Mouse (Mus musculus) kidney, embryonic 14.5 days (tissue): Measurements from ENCODE around the gene Ssna1. TPM values are rescaled to one million over a fixed set of nuclear protein-coding genes. Genes with fewer than 3 reads are reported as not detected.

ENCODE experiments used
- ATAC-seq: fragments of 200-750 bp; cut with Nextera tagmentation; 2 replicates; pipeline ENCODE4 v1.8.0; 2017; ENCODE audit warnings: moderate number of reproducible peaks, mild to moderate bottlenecking, moderate TSS enrichment, moderate library complexity; ENCODE audit not compliant: low FRiP score, low TSS enrichment
- H3K27ac ChIP-seq: fragments of 300-500 bp; sonication (generic); 2 replicates; pipeline ENCODE4 v1.5.1; 2014; ENCODE audit warnings: low read depth, mild to moderate bottlenecking, low read length, moderate library complexity, mixed read lengths
- H3K27me3 ChIP-seq: fragments of 300-500 bp; sonication (generic); 2 replicates; pipeline ENCODE4 v1.6.1; 2014; ENCODE audit warnings: mild to moderate bottlenecking, low read length; ENCODE audit not compliant: control insufficient read depth, insufficient read depth
- H3K36me3 ChIP-seq: fragments of 300-500 bp; sonication (generic); 2 replicates; pipeline ENCODE4 v1.6.1; 2014; ENCODE audit warnings: low read length, mixed read lengths; ENCODE audit not compliant: control insufficient read depth, insufficient read depth
- H3K4me1 ChIP-seq: fragments of 300-500 bp; sonication (generic); 2 replicates; pipeline ENCODE4 v1.6.1; 2014; ENCODE audit warnings: low read length, mixed read lengths; ENCODE audit not compliant: control insufficient read depth, insufficient read depth
- H3K4me2 ChIP-seq: fragments of 300-500 bp; sonication (generic); replicated peaks from 2 replicates; pipeline ENCODE4 v1.6.1; 2014; ENCODE audit warnings: low read depth, mild to moderate bottlenecking, low read length
- H3K4me3 ChIP-seq: fragments of 300-500 bp; sonication (generic); 2 replicates; pipeline ENCODE4 v1.5.1; 2014; ENCODE audit warnings: mild to moderate bottlenecking, low read length
- H3K9ac ChIP-seq: fragments of 300-500 bp; sonication (generic); 2 replicates; pipeline ENCODE4 v1.6.1; 2014; ENCODE audit warnings: low read depth, mild to moderate bottlenecking, low read length, moderate library complexity
- H3K9me3 ChIP-seq: fragments of 300-500 bp; sonication (generic); 2 replicates; pipeline ENCODE4 v1.6.1; 2016; ENCODE audit warnings: low read length; ENCODE audit not compliant: control insufficient read depth
- WGBS: fragments of 180-500 bp; shearing (Covaris S2); extraction: QIAGEN DNeasy Blood & Tissue Kit; methylation state at CpG from one replicate; pipeline ENCODE4 v1.1.7; 2014; 5-methylcytosine and 5-hydroxymethylcytosine counted together
- polyA plus RNA-seq: library from polyadenylated mRNA; unstranded; fragments of >200 nt; fragmentation: Nextera tagmentation; extraction: Ambion mirVana; gene quantifications from 2 replicates; pipeline ENCODE4 v1.2.1, GENCODE M21; 2014

The Ssna1 gene
- polyA plus RNA-seq, 1 experiment from 2014 or later = 212 TPM

DNA sequence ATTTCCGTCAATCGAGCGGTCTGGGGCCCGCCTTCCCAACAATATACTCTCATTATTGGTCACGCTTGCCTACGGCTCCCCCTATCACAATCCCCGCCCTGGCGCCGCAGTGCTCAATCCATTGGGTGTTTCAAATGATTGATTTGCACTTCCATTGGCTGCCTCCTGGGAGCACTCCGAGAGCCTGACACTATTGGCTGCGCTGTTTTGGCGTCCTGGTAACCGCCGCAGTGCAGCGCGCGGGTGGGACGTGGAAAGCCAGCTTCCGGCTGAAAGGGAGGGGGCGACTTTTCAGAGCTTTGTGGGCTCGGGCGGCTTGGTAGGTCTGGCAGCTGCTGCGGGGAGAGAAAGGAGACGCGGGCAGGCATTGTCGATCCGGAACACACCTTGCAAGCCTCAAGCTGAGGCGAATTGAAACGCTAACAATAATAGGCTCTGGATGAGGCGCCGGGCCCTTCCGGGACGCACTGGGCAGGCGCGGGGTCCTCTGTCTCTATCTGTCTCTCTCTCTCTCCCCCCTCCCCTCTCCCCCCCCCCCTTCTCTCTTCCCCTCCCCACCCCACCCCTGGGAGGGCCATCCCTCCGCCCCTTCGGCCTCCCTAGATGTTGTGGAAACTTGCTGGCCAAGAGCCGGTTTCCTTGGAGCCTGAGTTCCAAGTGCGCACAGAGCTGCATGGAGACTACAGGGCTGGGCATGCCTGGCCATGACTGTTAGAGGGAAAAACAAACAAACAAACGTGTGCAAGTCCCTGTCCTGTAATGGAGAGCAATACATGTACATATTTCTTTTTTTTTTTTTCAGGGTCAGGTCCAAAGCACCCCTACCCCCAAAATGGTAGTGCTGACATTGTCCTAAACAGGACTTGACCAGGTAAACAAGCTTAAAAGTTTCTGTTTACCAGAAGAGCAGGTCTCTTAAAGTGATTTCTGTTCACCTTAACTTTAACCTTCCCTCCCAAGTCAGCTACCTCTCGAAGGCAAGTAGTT is 47.2 kb downstream of the Ssna1 start:
- Histone ChIP-seq H3K36me3 (peaks cover 11% of the 10 kb centered on the region; the same call in 1 of the 2 replicates), H3K4me2 (peak overlapping the region; percentile 52)
- WGBS = 1% methylated on average over 41 of the region's 41 CpGs

DNA sequence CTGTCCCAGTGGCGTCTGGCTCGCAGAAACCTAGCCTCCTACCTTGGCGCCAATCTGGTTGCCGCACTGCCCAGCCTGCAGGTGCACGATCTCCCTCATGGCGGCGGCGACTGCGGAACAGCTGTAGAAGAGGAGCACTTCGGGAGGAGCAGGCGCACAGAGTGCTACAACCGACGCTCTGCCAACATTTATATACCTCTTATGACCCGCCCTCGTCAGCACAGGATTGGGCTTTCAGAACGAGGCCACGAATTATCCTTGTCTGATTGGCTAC is 47.8 kb downstream of the Ssna1 start, which contains the start of gene Tubb4b:
Tubb4b (minus strand) TSS at position 211 of the 274 bp plus-strand sequence.
- Histone ChIP-seq H3K4me1 (peaks cover 18% of the 10 kb centered on the region), H3K4me3 (peak within 1 kb of the TSS; percentile 86), H3K36me3 (peaks cover 11% of the 10 kb centered on the region; the same call in 1 of the 2 replicates), H3K9ac (peak within 1 kb of the TSS; percentile 76), H3K27me3 (no peaks in the 10 kb centered on the region), H3K27ac (peak within 1 kb of the TSS; percentile 97), H3K4me2 (peak within 1 kb of the TSS; percentile 59), H3K9me3 (no peaks in the 10 kb centered on the region)
- 1% methylated on average over 17 of the region's 17 CpGs for WGBS
- ATAC-seq = no peak

More for the DNA sequence above, 47.2 kb downstream of the Ssna1 start:
- Histone ChIP-seq H3K27me3 (no peaks in the 10 kb centered on the region), H3K4me3 (peak overlapping the region; percentile 86), H3K4me1 (peaks cover 18% of the 10 kb centered on the region), H3K27ac (peak overlapping the region; percentile 97), H3K9ac (peak overlapping the region; percentile 70), H3K9me3 (no peaks in the 10 kb centered on the region)
- peak; percentile 97 for ATAC-seq

DNA sequence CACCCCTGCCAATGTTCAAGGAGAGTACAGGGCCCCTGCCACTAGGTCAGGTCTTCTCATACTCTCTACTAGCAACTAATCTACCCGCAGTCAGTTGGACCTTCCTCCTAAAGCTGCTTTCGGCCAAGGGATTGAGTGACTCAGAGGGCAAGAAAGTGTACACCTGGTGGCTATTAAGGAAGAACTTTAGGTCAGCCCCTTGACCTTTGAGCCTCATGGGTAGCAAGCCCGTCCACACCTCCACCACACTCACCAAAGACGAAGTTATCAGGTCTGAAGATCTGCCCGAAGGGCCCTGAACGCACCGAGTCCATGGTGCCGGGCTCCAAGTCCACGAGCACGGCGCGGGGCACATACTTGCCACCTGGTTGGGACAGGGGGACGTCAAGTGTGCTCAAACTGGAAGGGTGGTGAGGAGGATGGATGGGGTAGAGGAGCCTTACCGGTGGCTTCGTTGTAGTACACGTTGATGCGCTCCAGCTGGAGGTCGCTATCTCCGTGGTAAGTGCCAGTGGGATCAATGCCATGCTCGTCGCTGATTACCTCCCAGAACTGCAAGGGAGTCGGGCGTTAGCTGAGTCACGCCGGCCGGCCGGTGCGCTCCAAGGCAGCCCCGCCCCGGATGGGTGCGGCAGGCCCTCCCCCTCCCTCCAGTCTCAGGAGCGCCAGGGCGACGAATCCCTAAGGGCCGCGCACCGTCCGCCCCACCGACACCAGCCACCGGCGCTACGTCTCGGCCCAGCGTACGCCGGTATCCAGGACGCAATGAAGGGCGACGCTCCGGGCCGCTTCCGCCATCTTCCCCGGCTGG is 48.4 kb downstream of the Ssna1 start:
- Histone ChIP-seq H3K4me3 (peak overlapping the region; percentile 86), H3K36me3 (peaks cover 11% of the 10 kb centered on the region; the same call in 1 of the 2 replicates), H3K4me2 (peak overlapping the region; percentile 59), H3K27me3 (no peaks in the 10 kb centered on the region), H3K27ac (peak overlapping the region; percentile 92), H3K4me1 (peaks cover 18% of the 10 kb centered on the region), H3K9me3 (no peaks in the 10 kb centered on the region), H3K9ac (peak overlapping the region; percentile 76)
- peak; percentile 53 for ATAC-seq
- under 1% methylated on average over 50 of the region's 53 CpGs for WGBS

DNA sequence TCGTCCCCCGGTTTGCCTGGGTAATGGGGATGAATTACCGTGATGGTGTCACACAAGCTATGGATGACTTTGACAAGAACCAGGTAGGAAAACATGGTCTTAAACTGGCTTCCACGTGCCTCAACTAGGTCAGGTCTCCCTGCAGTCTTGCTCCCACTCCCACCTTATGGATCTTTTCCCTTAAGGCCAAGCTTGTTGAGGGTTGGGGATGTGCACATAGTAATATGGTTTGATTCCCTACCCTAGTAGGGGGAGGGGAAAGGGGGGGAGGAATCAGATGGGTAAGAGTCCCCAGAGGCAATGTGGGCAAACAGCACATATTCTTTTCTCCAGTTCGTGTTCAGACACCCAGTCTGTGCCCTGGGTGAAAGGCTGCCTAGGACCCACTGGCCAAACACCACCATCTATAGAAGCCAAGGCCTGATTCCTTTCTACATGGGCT is 50.9 kb downstream of the Ssna1 start:
- H3K9me3 ChIP-seq = no peaks in the 10 kb centered on the region
- no peak overlapping the region for H3K4me3 ChIP-seq
- H3K27ac ChIP-seq = no peak overlapping the region
- no peak overlapping the region for H3K4me2 ChIP-seq
- no peaks in the 10 kb centered on the region for H3K27me3 ChIP-seq
- H3K36me3 ChIP-seq = peaks cover 11% of the 10 kb centered on the region; the same call in 1 of the 2 replicates
- WGBS = 69% methylated on average over 5 of the region's 5 CpGs
- H3K9ac ChIP-seq = no peak overlapping the region
- ATAC-seq = no peak
- peaks cover 13% of the 10 kb centered on the region for H3K4me1 ChIP-seq

Other genes with a start within 250 kb of the Ssna1 start
- gene Nsmf, start 218.1 kb downstream of the Ssna1 start, polyA plus RNA-seq = 57.4 and 67.7 TPM in 2 replicates
- 1.3 and 3.0 TPM in 2 replicates for gene Entpd8, start 192.1 kb downstream of the Ssna1 start, polyA plus RNA-seq
- gene Noxa1, start 177.3 kb downstream of the Ssna1 start, polyA plus RNA-seq = 0.36 and 0.53 TPM in 2 replicates
- 8.7 and 21.0 TPM in 2 replicates for gene Nrarp, start 91.7 kb downstream of the Ssna1 start, polyA plus RNA-seq
- gene Tor4a, start 75.6 kb downstream of the Ssna1 start, polyA plus RNA-seq = 6.8 and 11.3 TPM in 2 replicates
- gene Nelfb, start 60.9 kb downstream of the Ssna1 start, polyA plus RNA-seq = 72.7 and 101 TPM in 2 replicates
- gene Stpg3, start 57.8 kb downstream of the Ssna1 start, polyA plus RNA-seq = 0.49 and 0.54 TPM in 2 replicates
- gene Fam166a, start 53.7 kb downstream of the Ssna1 start, polyA plus RNA-seq = 0.55 TPM in 1 of 2 replicates, not detected in the other
- 532 and 565 TPM in 2 replicates for gene Tubb4b, start 47.7 kb downstream of the Ssna1 start, polyA plus RNA-seq
- 0.34 and 0.57 TPM in 2 replicates for gene Slc34a3, start 38.1 kb downstream of the Ssna1 start, polyA plus RNA-seq
- gene Rnf224, start 35.7 kb downstream of the Ssna1 start, polyA plus RNA-seq = 0.20 and 0.39 TPM in 2 replicates
- gene Rnf208, start 30.2 kb downstream of the Ssna1 start, polyA plus RNA-seq = 19.8 and 21.2 TPM in 2 replicates
- gene Cysrt1, start 30.0 kb downstream of the Ssna1 start, polyA plus RNA-seq = not detected in 2 replicates
- 3.6 and 4.7 TPM in 2 replicates for gene AL732309.1, start 25.6 kb downstream of the Ssna1 start, polyA plus RNA-seq
- gene Tmem203, start 17.0 kb downstream of the Ssna1 start, polyA plus RNA-seq = 17.0 and 25.4 TPM in 2 replicates
- gene Tprn, start 9.8 kb downstream of the Ssna1 start, polyA plus RNA-seq = 5.8 and 7.3 TPM in 2 replicates
- gene Anapc2, start within 50 bp of the Ssna1 start, polyA plus RNA-seq = 71.4 and 111 TPM in 2 replicates
- not detected in 2 replicates for gene Tmem210, start 15.7 kb upstream of the Ssna1 start, polyA plus RNA-seq
- not detected in 2 replicates for gene Lrrc26, start 17.5 kb upstream of the Ssna1 start, polyA plus RNA-seq
- gene Grin1, start 46.7 kb upstream of the Ssna1 start, polyA plus RNA-seq = 0.32 and 0.64 TPM in 2 replicates
- gene Man1b1, start 59.9 kb upstream of the Ssna1 start, polyA plus RNA-seq = 89.9 and 106 TPM in 2 replicates
- gene Dpp7, start 83.9 kb upstream of the Ssna1 start, polyA plus RNA-seq = 15.4 and 16.2 TPM in 2 replicates
- gene Uap1l1, start 93.2 kb upstream of the Ssna1 start, polyA plus RNA-seq = 19.3 and 25.0 TPM in 2 replicates
- gene Sapcd2, start 99.9 kb upstream of the Ssna1 start, polyA plus RNA-seq = 45.1 and 47.2 TPM in 2 replicates
- 2.0 and 2.7 TPM in 2 replicates for gene Entpd2, start 123.4 kb upstream of the Ssna1 start, polyA plus RNA-seq
- gene Npdc1, start 126.9 kb upstream of the Ssna1 start, polyA plus RNA-seq = 32.8 and 34.0 TPM in 2 replicates
- gene Fut7, start 150.8 kb upstream of the Ssna1 start, polyA plus RNA-seq = not detected in 2 replicates
- gene Abca2, start 156.3 kb upstream of the Ssna1 start, polyA plus RNA-seq = 8.1 and 11.2 TPM in 2 replicates
- 0.57 and 1.2 TPM in 2 replicates for gene Clic3, start 184.4 kb upstream of the Ssna1 start, polyA plus RNA-seq
- gene Paxx, start 188.7 kb upstream of the Ssna1 start, polyA plus RNA-seq = 23.5 and 23.9 TPM in 2 replicates
- 1.1 and 1.5 TPM in 2 replicates for gene Ptgds, start 197.6 kb upstream of the Ssna1 start, polyA plus RNA-seq
- not detected in 2 replicates for gene Lcn12, start 221.5 kb upstream of the Ssna1 start, polyA plus RNA-seq
- gene Fbxw5, start 228.3 kb upstream of the Ssna1 start, polyA plus RNA-seq = 58.1 and 87.6 TPM in 2 replicates
- gene C8g, start 229.3 kb upstream of the Ssna1 start, polyA plus RNA-seq = 7.9 and 9.8 TPM in 2 replicates